9 mouse cellular contexts compared by ENCODE assay signal in genomic region chr2:38933931-38934330, GRCm38 (mm10). TPM values are rescaled to one million over a fixed set of nuclear protein-coding genes. Genes with fewer than 3 reads are reported as not detected.
DNase-seq lines count a peak whose midpoint lies in the region; ATAC-seq lines count a peak whose summit lies in the region.
"Had no signal": no experiment of that assay in that cellular context is flagged by ENCODE, and none has a peak within 500 bp of the region (broad histone marks: within the 10 kb centered on the region; RNA-seq: fewer than 3 reads in every experiment).

No protein-coding gene starts in this region.

- H3K4me3 ChIP-seq in heart, embryonic 12.5 days = no peak overlapping the region
- no peak overlapping the region for H3K4me3 ChIP-seq in midbrain, embryonic 10.5 days
- H3K4me3 ChIP-seq in midbrain, embryonic 14.5 days (replicated peaks; ENCODE audit: low read depth, low read length) = no peak overlapping the region
- H3K4me3 ChIP-seq in embryonic facial prominence, embryonic 14.5 days (ENCODE audit: low read depth, low read length) = no peak overlapping the region
- H3K4me3 ChIP-seq in stomach, embryonic 14.5 days (ENCODE audit: low read depth, low read length) = no peak overlapping the region

- H3K4me1 ChIP-seq in heart, embryonic 12.5 days (replicated peaks) = peaks cover 25% of the 10 kb centered on the region
- H3K4me1 ChIP-seq in midbrain, embryonic 10.5 days = peaks cover 31% of the 10 kb centered on the region
- H3K4me1 ChIP-seq in midbrain, embryonic 14.5 days (ENCODE audit: control insufficient read depth, insufficient read depth, low read length) = peaks cover 10% of the 10 kb centered on the region
- H3K4me1 ChIP-seq in embryonic facial prominence, embryonic 14.5 days (ENCODE audit: control insufficient read depth, insufficient read depth, low read length) = peaks cover 29% of the 10 kb centered on the region
- H3K4me1 ChIP-seq in stomach, embryonic 14.5 days (ENCODE audit: control insufficient read depth, insufficient read depth, low read length) = peaks cover 18% of the 10 kb centered on the region

- ATAC-seq in heart, embryonic 12.5 days (ENCODE audit: insufficient number of reproducible peaks, low FRiP score) = no peak
- ATAC-seq in midbrain, embryonic 14.5 days (ENCODE audit: low FRiP score, low TSS enrichment) = no peak
- ATAC-seq in embryonic facial prominence, embryonic 14.5 days (ENCODE audit: low read depth) = peak; percentile 66
- ATAC-seq in stomach, embryonic 14.5 days (ENCODE audit: insufficient number of reproducible peaks, insufficient read depth, low FRiP score, low read depth) = peak; percentile 73

- WGBS in heart, embryonic 12.5 days = 15% methylated on average over 2 of the region's 2 CpGs
- 18% methylated on average over 2 of the region's 2 CpGs for WGBS in midbrain, embryonic 10.5 days
- WGBS in midbrain, embryonic 14.5 days = 28% methylated on average over 2 of the region's 2 CpGs
- WGBS in embryonic facial prominence, embryonic 14.5 days = 15% methylated on average over 2 of the region's 2 CpGs
- 15% methylated on average over 2 of the region's 2 CpGs for WGBS in stomach, embryonic 14.5 days

- H3K9me3 ChIP-seq in heart, embryonic 12.5 days (replicated peaks) = no peaks in the 10 kb centered on the region
- no peaks in the 10 kb centered on the region for H3K9me3 ChIP-seq in midbrain, embryonic 10.5 days (replicated peaks)
- H3K9me3 ChIP-seq in midbrain, embryonic 14.5 days (ENCODE audit: control insufficient read depth, low read length) = no peaks in the 10 kb centered on the region
- H3K9me3 ChIP-seq in embryonic facial prominence, embryonic 14.5 days (ENCODE audit: control insufficient read depth, low read length) = no peaks in the 10 kb centered on the region
- no peaks in the 10 kb centered on the region for H3K9me3 ChIP-seq in stomach, embryonic 14.5 days (ENCODE audit: control insufficient read depth, low read depth, low read length)

- no peaks in the 10 kb centered on the region for H3K36me3 ChIP-seq in heart, embryonic 12.5 days
- H3K36me3 ChIP-seq in midbrain, embryonic 10.5 days = no peaks in the 10 kb centered on the region
- no peaks in the 10 kb centered on the region for H3K36me3 ChIP-seq in midbrain, embryonic 14.5 days (ENCODE audit: control insufficient read depth, insufficient read depth, low read length)
- no peaks in the 10 kb centered on the region for H3K36me3 ChIP-seq in embryonic facial prominence, embryonic 14.5 days (ENCODE audit: control insufficient read depth, insufficient read depth, low read length)
- no peaks in the 10 kb centered on the region for H3K36me3 ChIP-seq in stomach, embryonic 14.5 days (ENCODE audit: control insufficient read depth, insufficient read depth, low read length)

- H3K4me2 ChIP-seq in heart, embryonic 12.5 days = 0 out of 2 replicates have a peak overlapping the region, but pooled peaks have one; percentile 29
- no peak overlapping the region for H3K4me2 ChIP-seq in midbrain, embryonic 14.5 days (ENCODE audit: low read length)
- peak overlapping the region; percentile 38 for H3K4me2 ChIP-seq in embryonic facial prominence, embryonic 14.5 days (ENCODE audit: low read depth, low read length)
- H3K4me2 ChIP-seq in stomach, embryonic 14.5 days (replicated peaks; ENCODE audit: low read depth, low read length) = no peak overlapping the region

- no peak for DNase-seq in heart, postnatal 36 days
- DNase-seq in midbrain, embryonic 10.5 days (ENCODE audit: low spot score) = peak; percentile 28
- DNase-seq in midbrain, embryonic 14.5 days = no peak
- peak; percentile 74 for DNase-seq in embryonic facial prominence, embryonic 14.5 days (ENCODE audit: low spot score)
- DNase-seq in spleen, adult 18-20 months = no peak
- no peak for DNase-seq in adrenal gland, adult 2 months
- DNase-seq: thymus, postnatal 25 days had no signal

- H3K27ac ChIP-seq in heart, embryonic 12.5 days (ENCODE audit: poor library complexity, severe bottlenecking) = peak overlapping the region; percentile 44
- peak overlapping the region; percentile 76 for H3K27ac ChIP-seq in midbrain, embryonic 10.5 days (replicated peaks)
- H3K27ac ChIP-seq in midbrain, embryonic 14.5 days (replicated peaks; ENCODE audit: low read depth, low read length) = no peak overlapping the region
- H3K27ac ChIP-seq in embryonic facial prominence, embryonic 14.5 days (replicated peaks; ENCODE audit: low read depth, low read length) = peak overlapping the region; percentile 78
- peak overlapping the region; percentile 58; the same call in 1 of the 2 replicates for H3K27ac ChIP-seq in stomach, embryonic 14.5 days (ENCODE audit: low read length)

- no peak overlapping the region for H3K9ac ChIP-seq in heart, embryonic 12.5 days
- no peak overlapping the region for H3K9ac ChIP-seq in midbrain, embryonic 14.5 days (replicated peaks; ENCODE audit: low read length)
- H3K9ac ChIP-seq in embryonic facial prominence, embryonic 14.5 days (ENCODE audit: low read depth, low read length) = 0 out of 2 replicates have a peak overlapping the region, but pooled peaks have one; percentile 30
- H3K9ac ChIP-seq in stomach, embryonic 14.5 days (replicated peaks; ENCODE audit: low read depth, low read length) = no peak overlapping the region

- peaks cover 9% of the 10 kb centered on the region for H3K27me3 ChIP-seq in heart, embryonic 12.5 days (replicated peaks)
- peaks cover 19% of the 10 kb centered on the region for H3K27me3 ChIP-seq in midbrain, embryonic 10.5 days (ENCODE audit: low read depth, poor library complexity, severe bottlenecking)
- H3K27me3 ChIP-seq in midbrain, embryonic 14.5 days (ENCODE audit: control insufficient read depth, insufficient read depth, low read length) = no peaks in the 10 kb centered on the region
- no peaks in the 10 kb centered on the region for H3K27me3 ChIP-seq in embryonic facial prominence, embryonic 14.5 days (replicated peaks; ENCODE audit: control insufficient read depth, insufficient read depth, low read length)
- no peaks in the 10 kb centered on the region for H3K27me3 ChIP-seq in stomach, embryonic 14.5 days (ENCODE audit: control insufficient read depth, insufficient read depth, low read length)

- intact Hi-C loops in heart, postnatal 36 days (cut with DNase I) = no loop called here

RNA-seq across cellular contexts. Expression of gene Olfml2a, which starts 2.2 kb away (rescaled TPM):
- polyA plus RNA-seq in heart, embryonic 12.5 days (2016; fragmentation: Nextera tagmentation; extraction: Ambion mirVana) = 6.8 and 8.4 TPM in 2 replicates
- total RNA-seq in heart, postnatal 36 days (2021) = 1 to 10 TPM; 4.5 to 4.6 TPM
- polyA plus RNA-seq in midbrain, embryonic 10.5 days (2016; fragmentation: Nextera tagmentation; extraction: Ambion mirVana) = 1.5 and 2.0 TPM in 2 replicates
- 0.98 and 2.2 TPM in 2 replicates for polyA plus RNA-seq in midbrain, embryonic 14.5 days (2014; fragmentation: Nextera tagmentation; extraction: Ambion mirVana)
- 15.3 and 18.7 TPM in 2 replicates for polyA plus RNA-seq in embryonic facial prominence, embryonic 14.5 days (2014; fragmentation: Nextera tagmentation; extraction: Ambion mirVana)
- polyA plus RNA-seq in stomach, embryonic 14.5 days (2014; fragmentation: Nextera tagmentation; extraction: Ambion mirVana) = 3.5 and 3.6 TPM in 2 replicates
- total RNA-seq in adrenal gland, adult 2 months (2021) = 10 to 100 TPM in 1 of 2 experiments, 1 to 10 TPM in 1; 6.7 to 12.0 TPM
- polyA plus RNA-seq in adrenal gland, adult 2 months (2012; rRNA removed) = 5.9 TPM in 2 replicates

RNA-seq across cellular contexts. Expression of gene Nr6a1, which starts 6.4 kb away (rescaled TPM):
- polyA plus RNA-seq in heart, embryonic 12.5 days (2016; fragmentation: Nextera tagmentation; extraction: Ambion mirVana) = 1.2 and 1.3 TPM in 2 replicates
- 1 to 10 TPM; 1.6 to 1.8 TPM for total RNA-seq in heart, postnatal 36 days (2021)
- 5.8 and 11.9 TPM in 2 replicates for polyA plus RNA-seq in midbrain, embryonic 10.5 days (2016; fragmentation: Nextera tagmentation; extraction: Ambion mirVana)
- polyA plus RNA-seq in midbrain, embryonic 14.5 days (2014; fragmentation: Nextera tagmentation; extraction: Ambion mirVana) = 1.7 and 2.6 TPM in 2 replicates
- 1.2 and 1.7 TPM in 2 replicates for polyA plus RNA-seq in embryonic facial prominence, embryonic 14.5 days (2014; fragmentation: Nextera tagmentation; extraction: Ambion mirVana)
- polyA plus RNA-seq in stomach, embryonic 14.5 days (2014; fragmentation: Nextera tagmentation; extraction: Ambion mirVana) = 2.6 and 3.3 TPM in 2 replicates
- 1 to 10 TPM; 5.1 to 6.4 TPM for total RNA-seq in adrenal gland, adult 2 months (2021)
- polyA plus RNA-seq in adrenal gland, adult 2 months (2012; rRNA removed) = 2.7 TPM in 2 replicates

Comparison
In these comparisons a context has a peak if more than half of its experiments do, and no peak if none do; other contexts are left out.
1. DNase-seq: peak in midbrain, embryonic 10.5 days (single experiment) and embryonic facial prominence, embryonic 14.5 days (single experiment); none in heart, postnatal 36 days (0 of 2), midbrain, embryonic 14.5 days (single experiment), spleen, adult 18-20 months (0 of 2) and adrenal gland, adult 2 months (single experiment).
2. ATAC-seq: peak in embryonic facial prominence, embryonic 14.5 days (single experiment) and stomach, embryonic 14.5 days (single experiment); none in heart, embryonic 12.5 days (single experiment) and midbrain, embryonic 14.5 days (single experiment).
3. H3K4me2 ChIP-seq: peak in heart, embryonic 12.5 days (single experiment) and embryonic facial prominence, embryonic 14.5 days (single experiment); none in midbrain, embryonic 14.5 days (single experiment) and stomach, embryonic 14.5 days (single experiment).